Mouse (Mus musculus) kidney, postnatal 4 days (tissue): ENCODE data around the gene A930002H24Rik.

ENCODE experiments used
- DNase-seq, 2 experiments: peaks; one replicate each; pipeline ENCODE4 v3.0.0; 2021; ENCODE audit warnings: mixed read lengths in 2 of 2

Gene A930002H24Rik

DNA sequence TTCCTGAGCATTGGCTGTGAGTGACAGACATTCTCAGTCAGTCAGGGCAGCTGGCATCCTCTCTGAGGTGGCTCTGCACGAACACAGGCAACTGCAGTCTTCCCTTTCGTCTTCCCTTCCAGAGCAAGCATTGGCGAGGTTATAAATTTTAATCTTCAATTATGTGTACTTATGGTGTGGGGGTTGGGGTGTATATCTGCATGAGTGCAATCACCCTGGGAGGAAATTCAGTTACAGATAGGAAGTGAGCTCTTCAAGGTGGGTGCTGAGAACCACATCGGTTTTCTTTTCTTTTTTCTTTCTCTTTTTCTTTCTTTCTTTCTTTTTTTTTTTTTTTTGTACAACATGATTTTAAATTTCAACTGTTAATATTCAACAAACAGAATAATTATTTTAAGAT lies 32.0 kb downstream of the A930002H24Rik start:
- DNase-seq = no peak

DNA sequence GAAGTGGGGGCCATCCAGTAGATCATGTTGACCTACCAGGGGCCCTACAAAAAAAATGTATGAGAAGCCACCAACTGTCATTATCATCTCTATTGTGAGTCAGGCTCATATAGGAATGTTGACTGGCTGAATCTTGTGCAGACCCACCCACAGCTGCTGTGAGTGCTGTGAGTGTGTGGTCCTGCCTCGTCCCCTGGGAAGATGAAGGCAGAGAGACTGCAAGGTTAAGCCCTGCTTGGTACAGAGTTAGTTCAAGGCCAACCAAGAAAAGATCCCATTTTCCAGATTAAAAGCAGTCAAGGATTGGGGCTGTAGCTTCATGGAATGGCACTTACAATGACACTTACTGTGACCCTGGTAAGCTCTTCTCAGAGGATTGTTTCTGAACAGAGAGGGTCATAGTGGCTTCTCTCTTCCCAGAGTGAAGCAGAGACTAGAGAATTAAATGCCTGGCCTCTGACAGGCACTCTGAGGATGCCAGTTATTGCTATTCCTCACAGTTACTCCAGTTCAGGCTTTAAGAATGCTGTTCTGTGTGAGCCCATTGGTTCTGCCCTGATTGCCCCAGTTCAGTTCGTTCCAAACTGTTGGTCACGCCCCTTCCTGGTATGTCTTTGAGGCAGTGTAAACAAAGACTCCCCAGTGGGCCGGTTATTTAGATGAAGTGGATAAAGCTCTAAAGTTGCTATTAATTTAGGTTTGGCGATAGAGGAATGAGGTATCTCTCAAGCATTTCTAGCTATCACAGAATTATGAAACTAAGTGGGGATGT lies 34.8 kb downstream of the A930002H24Rik start:
- DNase-seq = no peak

DNA sequence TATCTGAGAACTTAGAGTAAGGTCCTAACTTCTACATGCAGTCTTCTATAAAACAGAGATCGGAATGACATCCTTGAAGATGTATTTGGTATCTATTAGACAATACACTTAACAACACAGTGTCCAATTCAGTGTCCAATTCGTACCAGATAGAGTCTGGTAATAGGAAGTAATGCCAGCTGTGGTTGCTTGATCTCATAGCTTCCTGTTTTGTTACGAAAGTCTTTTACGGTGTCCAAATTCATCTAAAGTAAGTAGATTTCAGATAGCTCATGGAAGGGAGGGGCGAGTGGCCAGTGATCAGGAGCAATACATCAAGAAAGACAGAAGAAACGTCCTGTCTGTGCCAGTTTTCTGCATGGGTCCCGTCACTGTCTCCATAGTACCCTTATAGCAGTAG lies 36.8 kb downstream of the A930002H24Rik start:
- DNase-seq = no peak

DNA sequence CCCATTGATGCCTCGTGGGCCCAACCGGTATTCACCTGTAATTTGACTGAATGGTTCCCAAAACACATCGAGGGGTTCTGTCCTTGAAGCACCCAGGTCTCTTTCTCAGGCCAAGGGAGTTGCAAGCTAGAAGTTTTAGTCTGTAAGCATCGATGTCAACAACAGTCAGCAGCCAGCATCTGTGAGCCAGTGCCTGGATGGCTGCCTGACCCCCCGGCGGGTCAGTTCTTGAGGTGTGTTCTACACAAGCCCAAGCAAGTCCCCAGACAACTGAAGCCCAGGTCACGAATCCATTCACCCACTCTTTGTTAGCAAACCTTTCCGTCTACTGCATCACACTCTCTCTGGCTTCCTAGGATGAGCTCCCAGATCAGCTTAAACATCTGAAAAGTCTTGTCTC lies 37.4 kb downstream of the A930002H24Rik start:
- DNase-seq = no peak

DNA sequence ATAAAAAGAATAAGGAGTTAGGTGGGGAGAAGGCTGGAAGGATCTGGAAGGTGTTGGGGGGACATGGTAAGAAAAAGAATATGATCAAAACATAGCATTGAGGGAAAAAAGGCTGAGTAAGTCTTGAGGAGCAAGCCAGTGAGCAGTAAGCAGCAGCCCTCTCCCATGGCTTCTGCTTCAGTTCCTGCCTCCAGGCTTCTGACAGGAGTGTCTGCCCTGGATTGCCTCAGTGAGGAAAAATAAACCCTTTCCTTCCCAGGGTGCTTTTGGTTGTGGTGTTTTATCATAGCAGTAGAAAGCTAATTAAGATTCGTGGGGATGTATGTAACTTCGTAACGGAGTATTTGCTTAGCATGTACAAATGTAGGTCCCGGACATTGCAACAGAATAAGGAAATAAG lies 39.5 kb downstream of the A930002H24Rik start:
- DNase-seq = no peak

DNA sequence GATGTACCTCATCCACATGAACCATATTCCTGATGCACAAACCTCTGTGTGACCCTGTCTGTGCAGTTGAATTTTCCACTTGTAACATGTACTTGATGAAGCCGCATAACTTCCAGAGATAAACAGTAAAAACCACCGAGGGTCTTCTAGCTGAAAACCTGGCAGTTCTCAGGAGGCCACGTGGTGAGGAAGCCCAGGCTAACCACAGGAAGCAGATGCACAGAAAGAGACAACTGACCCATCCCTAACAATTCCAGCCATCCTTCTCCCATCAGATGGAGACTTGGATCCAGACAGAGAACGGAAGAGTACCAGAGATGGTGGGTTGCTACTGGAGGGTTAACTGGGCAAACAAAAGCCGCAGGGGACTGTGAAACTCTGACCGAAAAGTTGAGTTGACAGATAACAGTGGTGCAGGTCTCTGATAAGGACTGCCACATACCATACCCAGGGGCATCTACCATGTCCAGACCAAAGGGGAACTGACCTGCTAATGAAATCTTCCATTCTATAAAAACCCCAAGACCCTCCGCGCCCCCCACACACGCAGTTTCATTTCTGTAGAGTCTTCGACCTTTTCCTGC lies 45.1 kb downstream of the A930002H24Rik start:
- no peak for DNase-seq

DNA sequence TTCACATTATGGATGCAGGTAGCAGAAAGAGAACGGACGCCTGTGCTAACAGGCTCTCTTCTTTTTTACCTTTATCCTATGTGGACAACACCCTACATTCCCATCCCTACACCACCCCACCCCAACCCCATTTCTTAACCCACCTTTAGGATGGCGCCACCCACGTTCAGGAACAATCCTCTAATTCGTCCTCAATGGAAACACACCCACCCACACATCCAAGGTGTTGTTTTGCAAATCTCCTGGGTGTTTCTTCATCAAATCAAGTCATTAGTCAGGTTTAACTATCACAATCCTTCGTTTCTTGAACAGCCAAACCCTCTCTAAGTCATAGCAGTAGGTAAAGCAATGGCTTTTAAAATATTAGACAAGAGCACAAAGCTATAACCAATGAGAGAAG lies 50.0 kb downstream of the A930002H24Rik start:
- no peak for DNase-seq
